Mouse (Mus musculus): ENCODE measurements around the gene Adam19.

DNA sequence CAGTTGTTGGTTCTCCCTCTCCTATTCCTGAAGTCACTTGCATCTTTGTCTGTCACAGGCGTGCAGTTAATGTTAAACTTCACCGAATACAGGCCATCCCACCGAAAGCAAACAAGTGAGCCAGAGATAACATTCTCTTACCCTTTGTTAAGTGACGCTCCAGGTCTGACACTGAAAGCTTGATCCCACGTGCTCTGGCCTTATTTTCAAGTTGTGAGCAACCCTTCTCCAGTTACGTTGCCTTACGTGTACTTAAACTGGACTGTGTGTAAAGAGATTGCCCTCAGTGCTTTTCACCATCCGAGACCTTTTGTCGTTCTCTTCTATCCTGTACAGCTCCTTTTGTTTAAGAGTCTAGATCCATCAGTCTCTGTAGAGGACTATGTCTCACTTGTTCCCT, 2.2 kb downstream of the Adam19 start:
- no peak for TF ChIP-seq CTCF (IDR thresholded peaks at IDR 0.05; ENCODE audit: low read depth, low read length)
- no peak for TF ChIP-seq EP300 (IDR thresholded peaks at IDR 0.05; ENCODE audit: insufficient read depth, low read depth, low read length)

Measured in ES-Bruce4 (cell line).